Mouse (Mus musculus): ENCODE measurements at regions not wholly inside any gene's neighbourhood (a gene's known extent, or its start where the extent isn't known, plus 50 kb on each side); places are given as distances from the start of the nearest gene placed in this dataset.

- TF ChIP-seq GATA1 (IDR thresholded peaks at IDR 0.05; ENCODE audit: borderline replicate concordance, low read length) (no peak), FLI1 (IDR thresholded peaks at IDR 0.05; ENCODE audit: low read length) (no peak)
Measured at GRCm38 (mm10) chr4:37386882-37387281, 435.3 kb upstream of the Lingo2 start.
